Comparison of ENCODE assay signal across 10 mouse cellular contexts in the genomic region with DNA sequence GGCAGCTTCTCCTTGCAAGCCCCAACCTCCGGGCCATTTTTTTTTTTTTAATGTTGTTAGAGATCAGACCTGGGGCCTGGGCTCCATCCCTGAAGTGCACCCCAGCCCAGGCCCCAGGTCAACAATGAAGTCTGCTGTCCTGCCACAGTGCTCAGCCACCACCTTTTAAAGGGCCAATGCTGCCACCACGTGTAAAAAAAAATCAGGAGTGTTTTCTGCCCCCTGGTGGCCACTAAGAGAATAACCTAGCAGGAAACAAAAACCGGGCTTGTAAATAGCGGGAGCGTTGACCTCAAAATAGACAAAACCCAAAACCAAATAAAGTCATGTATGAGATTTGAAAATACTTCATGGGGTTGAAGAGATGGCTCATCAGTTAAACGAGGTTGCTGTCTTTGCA. TPM values are rescaled to one million over a fixed set of nuclear protein-coding genes. Genes with fewer than 3 reads are reported as not detected.
A peak's percentile ranks its signal among the peaks of the same experiment; 100 is the strongest.
DNase-seq lines count a peak whose midpoint lies in the region; ATAC-seq and TF ChIP-seq lines count a peak whose summit lies in the region.
"Had no signal": no experiment of that assay in that cellular context is flagged by ENCODE, and none has a peak within 500 bp of the region (broad histone marks: within the 10 kb centered on the region; RNA-seq: fewer than 3 reads in every experiment).

No protein-coding gene starts in this region.

- H3K4me3 ChIP-seq in cerebellum, adult 2 months (replicated peaks; ENCODE audit: insufficient read depth, low read depth, low read length): no peak overlapping the region

- no peaks in the 10 kb centered on the region for H3K27me3 ChIP-seq in cerebellum, adult 2 months (ENCODE audit: control insufficient read depth, insufficient read depth, low read length)

- H3K4me1 ChIP-seq in cerebellum, adult 2 months (ENCODE audit: control insufficient read depth, insufficient read depth, low read length): no peaks in the 10 kb centered on the region

- H3K27ac ChIP-seq in cerebellum, adult 2 months (ENCODE audit: insufficient read depth, low read length): no peak overlapping the region

- WGBS in cerebellum, adult 2 months: 21% methylated on average over 6 of the region's 6 CpGs

- DNase-seq in gastrocnemius, adult 18-20 months (ENCODE audit: low spot score): peak; percentile 51
- DNase-seq in gastrocnemius, postnatal 10 days: no peak
- peak; percentile 29 to 59 for DNase-seq in right cerebral cortex, adult 2 months (ENCODE audit: low spot score in 2 of 2)
- DNase-seq in right cerebral cortex, postnatal 14 days: no peak
- DNase-seq in cerebellum, adult 2 months: peak; percentile 59 to 61
- DNase-seq in hindlimb bud, embryonic 11.5 days (ENCODE audit: extremely low spot score, low read depth, low spot score): peak; percentile 44
- DNase-seq in ovary, postnatal 10 days (ENCODE audit: low spot score): no peak

- peak; percentile 57 for ATAC-seq in monocyte, adult 5-6 weeks (replicated peaks; ENCODE audit: insufficient number of reproducible peaks, low FRiP score, low TSS enrichment, poor library complexity, severe bottlenecking)

- no peak for TF ChIP-seq POLR2A in cerebellum, adult 2 months (IDR thresholded peaks at IDR 0.05; ENCODE audit: borderline replicate concordance, insufficient read depth, low read length)

- TF ChIP-seq CTCF in cerebellum, adult 2 months (IDR thresholded peaks at IDR 0.05; ENCODE audit: borderline replicate concordance, insufficient read depth, low read depth, low read length): peak; percentile 54; the same call in 1 of the 2 replicates

RNA-seq across cellular contexts. Expression of gene Gga1, which starts 7.2 kb away (rescaled TPM):
- total RNA-seq in gastrocnemius, adult 18-20 months (2021): 10 to 100 TPM; 42.8 to 46.6 TPM
- total RNA-seq in gastrocnemius, postnatal 10 days (2021): 10 to 100 TPM; 31.1 to 33.8 TPM
- polyA plus RNA-seq in cerebellum, adult 2 months (2012; rRNA removed): 80.8 and 82.5 TPM in 2 replicates
- 18.3 to 37.9 TPM (median 20.8 TPM) in 3 replicates for total RNA-seq in monocyte, adult 5-6 weeks (2017)

RNA-seq across cellular contexts. Expression of gene Lgals2, which starts 14.4 kb away (rescaled TPM):
- total RNA-seq in gastrocnemius, adult 18-20 months (2021): not detected
- not detected for total RNA-seq in gastrocnemius, postnatal 10 days (2021)
- polyA plus RNA-seq in cerebellum, adult 2 months (2012; rRNA removed): 0.87 and 1.2 TPM in 2 replicates
- not detected in 3 replicates for total RNA-seq in monocyte, adult 5-6 weeks (2017)
- total RNA-seq: layer of hippocampus, adult 8-10 months had no signal

RNA-seq across cellular contexts. Expression of gene Cdc42ep1, which starts 27.4 kb away (rescaled TPM):
- 1 to 10 TPM; 5.2 to 9.5 TPM for total RNA-seq in gastrocnemius, adult 18-20 months (2021)
- 10 to 100 TPM; 26.3 to 35.0 TPM for total RNA-seq in gastrocnemius, postnatal 10 days (2021)
- 73.2 and 77.3 TPM in 2 replicates for polyA plus RNA-seq in cerebellum, adult 2 months (2012; rRNA removed)
- total RNA-seq in monocyte, adult 5-6 weeks (2017): 0.29 to 1.2 TPM (median 0.75 TPM) in 3 replicates

RNA-seq across cellular contexts. Expression of gene Gm49510, which starts 29.7 kb away (rescaled TPM):
- not detected for total RNA-seq in gastrocnemius, adult 18-20 months (2021)
- not detected for total RNA-seq in gastrocnemius, postnatal 10 days (2021)
- 0.10 TPM in 2 replicates for polyA plus RNA-seq in cerebellum, adult 2 months (2012; rRNA removed)
- 1.7 to 3.9 TPM (median 1.9 TPM) in 3 replicates for total RNA-seq in monocyte, adult 5-6 weeks (2017)
- total RNA-seq: adrenal gland, postnatal 36 days had no signal

RNA-seq across cellular contexts. Expression of gene Sh3bp1, which starts 29.8 kb away (rescaled TPM):
- 1 to 10 TPM; 1.0 to 1.9 TPM for total RNA-seq in gastrocnemius, adult 18-20 months (2021)
- total RNA-seq in gastrocnemius, postnatal 10 days (2021): 10 to 100 TPM in 1 of 2 experiments, 1 to 10 TPM in 1; 6.0 to 11.6 TPM
- 25.8 and 28.2 TPM in 2 replicates for polyA plus RNA-seq in cerebellum, adult 2 months (2012; rRNA removed)
- total RNA-seq in monocyte, adult 5-6 weeks (2017): 18.5 to 41.3 TPM (median 19.2 TPM) in 3 replicates

Comparison
In these comparisons a context has a peak if more than half of its experiments do, and no peak if none do; other contexts are left out.
1. DNase-seq: peak in gastrocnemius, adult 18-20 months (single experiment), right cerebral cortex, adult 2 months (2 of 2), cerebellum, adult 2 months (2 of 2) and hindlimb bud, embryonic 11.5 days (single experiment); none in gastrocnemius, postnatal 10 days (single experiment), right cerebral cortex, postnatal 14 days (single experiment) and ovary, postnatal 10 days (single experiment).